Mouse (Mus musculus) myocyte (in vitro differentiated cells): Measurements from ENCODE around the gene Bahcc1. TPM values are rescaled to one million over a fixed set of nuclear protein-coding genes. Genes with fewer than 3 reads are reported as not detected.

Source experiments
- H3K27me3 ChIP-seq: one replicate; pipeline ENCODE4 v1.6.1; 2011; ENCODE audit not compliant: control insufficient read depth, insufficient read depth, insufficient read length
- H3K36me3 ChIP-seq: one replicate; pipeline ENCODE4 v1.6.1; 2011; ENCODE audit not compliant: control insufficient read depth, insufficient read depth
- H3K4me2 ChIP-seq: one replicate; pipeline ENCODE4 v1.6.1; 2011; ENCODE audit warnings: low read depth, control low read depth
- H3K4me3 ChIP-seq: one replicate; pipeline ENCODE4 v1.5.1; 2011; ENCODE audit warnings: mild to moderate bottlenecking, control low read depth, moderate library complexity
- H3K79me2 ChIP-seq: one replicate; pipeline ENCODE4 v1.6.1; 2011; ENCODE audit not compliant: control insufficient read depth, insufficient read depth
- H3ac ChIP-seq: one replicate; pipeline ENCODE4 v1.6.1; 2011; ENCODE audit not compliant: control insufficient read depth, insufficient read length
- CEBPB ChIP-seq: IDR thresholded peaks from 2 replicates; pipeline ENCODE4 v1.6.1; 2011; ENCODE audit warnings: mild to moderate bottlenecking, moderate library complexity; ENCODE audit not compliant: poor library complexity, insufficient read depth, severe bottlenecking
- E2F4 ChIP-seq: IDR thresholded peaks from one replicate; pipeline ENCODE4 v1.6.1; 2011; ENCODE audit warnings: mild to moderate bottlenecking, control low read depth, moderate library complexity; ENCODE audit not compliant: insufficient read depth
- MAX ChIP-seq: IDR thresholded peaks from one replicate; pipeline ENCODE4 v1.6.1; 2011; ENCODE audit warnings: low read depth, mild to moderate bottlenecking, control low read depth
- MYOD1 ChIP-seq, 3 experiments: IDR thresholded peaks; one replicate each; pipeline ENCODE4 v1.6.1; 2011; ENCODE audit warnings: control low read depth in 2 of 3, low read depth in 2 of 3, mild to moderate bottlenecking in 2 of 3, moderate library complexity in 1 of 3; ENCODE audit not compliant: insufficient read length in 2 of 3, control insufficient read depth in 1 of 3
- MYOG ChIP-seq, 3 experiments: IDR thresholded peaks; one replicate each; pipeline ENCODE4 v1.6.1; 2011; ENCODE audit warnings: control low read depth in 2 of 3, low read depth in 2 of 3, mild to moderate bottlenecking in 2 of 3; ENCODE audit not compliant: insufficient read length in 2 of 3, control insufficient read depth in 1 of 3, insufficient read depth in 1 of 3
- POLR2A ChIP-seq: IDR thresholded peaks from one replicate; pipeline ENCODE4 v1.6.1; 2011; ENCODE audit warnings: low read depth, mild to moderate bottlenecking, control low read depth, moderate library complexity; ENCODE audit not compliant: insufficient read length
- POLR2AphosphoS2 ChIP-seq: IDR thresholded peaks from one replicate; pipeline ENCODE4 v1.6.1; 2011; ENCODE audit warnings: low read depth, control low read depth; ENCODE audit not compliant: insufficient read length
- REST ChIP-seq: IDR thresholded peaks from one replicate; pipeline ENCODE4 v1.6.1; 2011; ENCODE audit warnings: mild to moderate bottlenecking, control low read depth, moderate library complexity; ENCODE audit not compliant: insufficient read depth, insufficient read length
- SRF ChIP-seq: IDR thresholded peaks from one replicate; pipeline ENCODE4 v1.6.1; 2011; ENCODE audit warnings: low read depth; ENCODE audit not compliant: control insufficient read depth, insufficient read length
- TCF12 ChIP-seq: IDR thresholded peaks from one replicate; pipeline ENCODE4 v1.6.1; 2011; ENCODE audit warnings: mild to moderate bottlenecking, control low read depth; ENCODE audit not compliant: poor library complexity, insufficient read depth, severe bottlenecking
- TCF3 ChIP-seq: IDR thresholded peaks from one replicate; pipeline ENCODE4 v1.6.1; 2011; ENCODE audit warnings: low read depth, control low read depth; ENCODE audit not compliant: insufficient read length
- USF1 ChIP-seq: IDR thresholded peaks from one replicate; pipeline ENCODE4 v1.6.1; 2011; ENCODE audit warnings: low read depth, mild to moderate bottlenecking, control low read depth, moderate library complexity
- polyA plus RNA-seq: library from polyadenylated mRNA; unstranded; fragments of >200 nt; fragmentation: generic; extraction: Trizol; gene quantifications from one replicate; pipeline ENCODE4 v1.2.1, GENCODE M21; 2012; ENCODE audit warnings: missing spikeins

Gene Bahcc1
- polyA plus RNA-seq, 1 experiment, result 6.3 TPM

DNA sequence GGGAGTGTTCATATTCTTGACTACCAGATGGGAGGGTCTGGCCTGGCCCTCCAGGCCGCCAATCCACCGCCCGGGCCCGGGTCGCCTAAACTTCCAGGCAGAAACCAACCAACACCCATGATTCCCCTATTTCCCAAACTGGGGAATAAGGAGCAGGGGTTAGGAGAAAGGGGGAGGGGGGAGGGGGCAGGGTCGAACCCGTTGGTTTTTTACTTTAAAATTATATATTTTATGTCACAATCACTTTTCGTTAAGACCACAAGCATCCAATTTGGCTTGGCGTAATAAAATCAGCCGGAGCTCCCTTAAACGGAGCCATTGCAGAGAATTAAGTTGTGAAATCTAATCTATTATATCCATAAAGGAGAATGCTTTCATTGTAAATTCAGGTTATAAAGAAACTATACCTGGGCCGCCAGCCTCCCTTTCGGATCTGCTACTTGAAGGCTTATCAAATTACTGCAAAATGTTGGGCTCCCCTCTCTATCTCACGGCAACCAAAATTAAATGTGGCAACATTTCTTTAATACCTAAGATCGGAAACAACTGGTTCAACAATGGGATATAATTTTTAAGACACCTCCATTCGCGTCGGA, 46.5 kb upstream of the Bahcc1 start:
- peaks cover 25% of the 10 kb centered on the region for H3K79me2 ChIP-seq

DNA sequence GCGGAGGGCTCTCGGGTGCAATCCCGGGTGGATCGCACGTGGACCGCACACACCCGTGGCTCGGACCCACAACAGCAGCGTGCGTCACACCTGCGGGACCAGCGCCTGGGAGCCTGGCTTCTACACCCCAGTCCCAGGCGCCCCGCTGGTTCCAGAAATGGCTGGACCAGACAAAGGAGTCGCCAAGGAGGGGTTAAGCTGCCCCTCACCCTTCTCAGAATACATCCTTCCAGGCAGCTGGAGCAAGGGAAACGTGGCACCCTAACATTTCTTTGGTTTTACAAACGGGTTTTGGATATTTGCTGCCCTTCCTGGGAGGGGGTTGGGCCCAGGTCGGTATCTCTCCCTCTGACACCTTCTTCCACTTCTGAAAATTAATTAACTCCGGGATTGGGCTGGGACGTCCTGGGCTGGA, 45.9 kb upstream of the Bahcc1 start:
- peaks cover 25% of the 10 kb centered on the region for H3K79me2 ChIP-seq
- no peak for TF ChIP-seq TCF12
- TF ChIP-seq POLR2A, result peak; percentile 38
- TF ChIP-seq POLR2AphosphoS2, result peak; percentile 74
- TF ChIP-seq TCF3, result no peak
- peak in 1 of 3 experiments; percentile 21 for TF ChIP-seq MYOG (IDR thresholded peaks at IDR 0.05; ENCODE audit: control insufficient read depth in 1 of 3, insufficient read depth in 1 of 3, insufficient read length in 2 of 3, low read depth in 2 of 3)
- peak overlapping the region; percentile 96 for H3K4me3 ChIP-seq
- peak overlapping the region; percentile 23 for H3ac ChIP-seq
- H3K27me3 ChIP-seq, result no peaks in the 10 kb centered on the region
- peak overlapping the region; percentile 96 for H3K4me2 ChIP-seq
- H3K36me3 ChIP-seq, result no peaks in the 10 kb centered on the region

More for the DNA sequence above, 46.5 kb upstream of the Bahcc1 start:
- Histone ChIP-seq H3K36me3 (no peaks in the 10 kb centered on the region), H3K4me3 (peak overlapping the region; percentile 96), H3ac (peak overlapping the region; percentile 13), H3K27me3 (no peaks in the 10 kb centered on the region), H3K4me2 (peak overlapping the region; percentile 96)
- TF ChIP-seq MYOD1 (IDR thresholded peaks at IDR 0.05; ENCODE audit: control insufficient read depth in 1 of 3, insufficient read length in 2 of 3, low read depth in 2 of 3) (no peak), TCF12 (no peak), SRF (no peak), USF1 (no peak), POLR2A (no peak), REST (no peak), POLR2AphosphoS2 (no peak), CEBPB (no peak), MYOG (IDR thresholded peaks at IDR 0.05; ENCODE audit: control insufficient read depth in 1 of 3, insufficient read depth in 1 of 3, insufficient read length in 2 of 3, low read depth in 2 of 3) (no peak)

DNA sequence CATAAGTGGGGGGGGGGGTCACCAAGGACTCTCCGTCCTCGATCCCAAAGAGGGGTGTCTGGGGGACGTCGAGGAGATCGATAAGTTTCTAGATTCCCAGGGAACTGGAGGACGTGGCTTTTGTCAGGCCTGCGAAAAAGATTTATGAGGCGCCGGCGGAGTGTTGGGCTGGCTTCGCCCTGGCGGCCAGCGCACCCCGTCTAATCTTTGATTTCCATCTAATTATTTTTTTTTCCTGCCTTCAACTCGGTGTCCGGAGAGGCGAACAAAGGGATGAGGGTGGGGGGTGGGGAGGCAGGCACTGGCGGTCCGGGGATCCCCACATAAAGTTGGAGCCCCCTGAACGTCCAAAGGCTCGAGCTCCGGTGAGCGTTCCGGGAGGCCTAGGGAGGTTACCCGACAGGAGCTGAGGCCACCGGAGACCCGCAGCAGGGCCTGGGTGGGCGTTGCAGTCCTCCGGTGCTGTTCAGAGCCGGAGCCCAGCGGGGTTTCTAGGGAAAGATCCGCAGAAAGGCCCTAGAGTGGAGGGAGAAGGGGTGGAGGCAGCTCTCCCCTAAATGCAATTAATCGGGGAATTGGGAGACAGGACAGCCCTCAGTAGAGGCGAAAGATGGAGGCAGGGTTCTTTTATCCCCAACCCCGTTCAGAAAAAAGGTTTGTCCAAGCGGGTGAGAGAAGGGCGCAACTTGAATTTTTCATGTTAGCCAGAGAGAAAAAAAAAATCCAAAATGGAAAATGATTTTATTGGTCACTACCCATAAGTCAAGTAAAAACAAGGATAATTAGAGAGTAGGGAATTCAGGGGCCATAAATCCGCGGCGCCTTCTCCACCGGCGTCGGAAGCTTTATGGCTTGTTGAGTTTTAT, 45.3 kb upstream of the Bahcc1 start:
- Histone ChIP-seq H3K36me3 (no peaks in the 10 kb centered on the region), H3K79me2 (peaks cover 25% of the 10 kb centered on the region), H3ac (peak overlapping the region; percentile 23), H3K4me3 (peak overlapping the region; percentile 96), H3K27me3 (no peaks in the 10 kb centered on the region), H3K4me2 (peak overlapping the region; percentile 96)
- TF ChIP-seq MYOG (IDR thresholded peaks at IDR 0.05; ENCODE audit: control insufficient read depth in 1 of 3, insufficient read depth in 1 of 3, insufficient read length in 2 of 3, low read depth in 2 of 3), result no peak
- TF ChIP-seq MYOD1 (IDR thresholded peaks at IDR 0.05; ENCODE audit: control insufficient read depth in 1 of 3, insufficient read length in 2 of 3, low read depth in 2 of 3), result no peak
- TF ChIP-seq POLR2A, result no peak
- TF ChIP-seq USF1, result no peak
- no peak for TF ChIP-seq SRF
- no peak for TF ChIP-seq POLR2AphosphoS2
- TF ChIP-seq TCF12, result no peak
- TF ChIP-seq CEBPB, result no peak
- TF ChIP-seq E2F4, result no peak
- TF ChIP-seq TCF3, result no peak

DNA sequence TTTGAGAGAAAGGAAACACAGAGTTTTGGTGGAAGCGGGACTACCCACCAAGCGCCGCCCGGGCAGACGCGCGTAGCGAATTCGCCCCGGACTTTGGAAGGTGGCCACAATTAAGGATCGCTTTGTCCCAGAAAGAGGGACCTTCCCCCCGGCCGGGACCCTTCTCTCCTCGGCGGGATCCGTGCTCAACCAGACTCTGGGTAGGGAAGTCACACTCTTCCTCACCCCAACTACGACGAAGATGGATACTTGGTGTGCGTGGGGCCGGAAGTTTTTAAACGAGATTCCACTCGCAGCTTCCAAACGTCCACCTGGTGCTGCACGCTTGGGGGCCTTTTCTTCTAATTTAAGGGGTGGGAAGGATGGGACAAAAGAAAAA, 44.7 kb upstream of the Bahcc1 start:
- H3K36me3 ChIP-seq, result no peaks in the 10 kb centered on the region
- H3K27me3 ChIP-seq, result no peaks in the 10 kb centered on the region
- peak overlapping the region; percentile 96 for H3K4me2 ChIP-seq
- H3ac ChIP-seq, result peak overlapping the region; percentile 23
- peak overlapping the region; percentile 96 for H3K4me3 ChIP-seq
- TF ChIP-seq SRF, result no peak
- TF ChIP-seq MYOD1 (IDR thresholded peaks at IDR 0.05; ENCODE audit: control insufficient read depth in 1 of 3, insufficient read length in 2 of 3, low read depth in 2 of 3), result no peak
- no peak for TF ChIP-seq TCF3
- TF ChIP-seq USF1, result no peak
- TF ChIP-seq CEBPB, result no peak
- TF ChIP-seq MAX, result no peak
- H3K79me2 ChIP-seq, result peaks cover 25% of the 10 kb centered on the region

DNA sequence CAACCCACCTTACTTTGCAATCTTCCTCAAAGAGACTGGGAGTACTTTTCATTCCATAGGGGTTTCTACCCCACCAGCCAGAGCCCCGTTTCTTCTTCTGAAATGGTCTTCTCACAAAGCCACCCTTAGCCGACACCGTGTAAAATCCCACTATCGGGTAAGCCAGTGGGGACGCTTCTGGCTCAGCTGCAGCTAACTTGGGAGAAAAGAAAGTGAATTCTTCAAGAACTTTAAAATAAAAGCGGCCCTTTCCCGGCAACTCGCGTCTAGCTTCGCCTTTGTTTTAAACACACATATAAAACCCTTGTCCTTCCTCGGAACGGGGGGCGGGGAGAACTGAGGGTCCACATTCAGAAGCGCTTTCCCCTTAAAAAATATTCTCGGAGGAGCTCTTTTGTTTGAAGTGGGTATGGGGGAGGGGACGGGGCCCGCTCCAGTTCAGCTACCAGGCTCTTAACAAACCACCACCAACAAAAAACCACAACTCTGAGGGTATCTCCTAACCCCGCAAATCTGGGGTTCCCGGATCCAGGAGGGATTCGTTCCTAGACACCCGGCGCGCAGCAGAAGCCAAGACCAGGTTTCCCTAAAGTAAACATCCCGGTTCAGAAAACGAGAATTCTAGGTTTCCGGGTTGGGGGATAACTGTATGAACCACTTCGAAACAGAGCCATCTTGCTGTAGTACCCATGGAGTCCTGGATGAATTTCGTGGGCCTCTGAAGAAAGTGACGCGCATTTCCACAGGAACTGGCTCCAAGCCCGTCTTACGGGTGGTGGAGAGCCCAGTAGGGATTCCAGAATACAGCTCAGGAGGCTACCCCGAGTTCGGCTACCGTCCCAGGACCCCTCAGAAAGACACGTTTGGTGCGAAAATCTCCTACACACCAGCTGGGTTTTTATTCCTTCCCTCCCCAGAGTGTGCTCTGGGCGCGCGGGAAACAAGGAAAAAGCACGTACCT, 44.0 kb upstream of the Bahcc1 start:
- H3K4me2 ChIP-seq, result peak overlapping the region; percentile 96
- H3K27me3 ChIP-seq, result no peaks in the 10 kb centered on the region
- no peaks in the 10 kb centered on the region for H3K36me3 ChIP-seq
- peak overlapping the region; percentile 23 for H3ac ChIP-seq
- H3K79me2 ChIP-seq, result peaks cover 25% of the 10 kb centered on the region
- no peak for TF ChIP-seq POLR2AphosphoS2
- no peak for TF ChIP-seq TCF3
- TF ChIP-seq CEBPB, result no peak
- TF ChIP-seq POLR2A, result no peak
- TF ChIP-seq MYOG (IDR thresholded peaks at IDR 0.05; ENCODE audit: control insufficient read depth in 1 of 3, insufficient read depth in 1 of 3, insufficient read length in 2 of 3, low read depth in 2 of 3), result no peak
- no peak for TF ChIP-seq TCF12
- TF ChIP-seq SRF, result no peak
- no peak for TF ChIP-seq E2F4
- no peak for TF ChIP-seq USF1
- no peak for TF ChIP-seq MYOD1 (IDR thresholded peaks at IDR 0.05; ENCODE audit: control insufficient read depth in 1 of 3, insufficient read length in 2 of 3, low read depth in 2 of 3)
- TF ChIP-seq REST, result no peak
- TF ChIP-seq MAX, result no peak
- H3K4me3 ChIP-seq, result peak overlapping the region; percentile 96
